Mouse (Mus musculus) gastrocnemius, postnatal 36 days (tissue): ENCODE data around the gene Scrn2. TPM values are rescaled to one million over a fixed set of nuclear protein-coding genes. Genes with fewer than 3 reads are reported as not detected.

Experiments used
- DNase-seq, 2 experiments: peaks; one replicate each; pipeline ENCODE4 v3.0.0; 2022
- intact Hi-C: fragments of 180-260 bp; cut with DNase I; formaldehyde crosslinking; loops from one replicate; pipeline ENCODE4 v1.15.1; 2025
- long read RNA-seq, 2 experiments: library from polyadenylated mRNA; stranded (forward); transcript quantifications; one replicate each; pipeline ENCODE4 v2.0.0; 2021
- total RNA-seq, 2 experiments: library from RNA; stranded (reverse); gene quantifications; 2 replicates each; pipeline ENCODE4 v1.2.3; 2021

The Scrn2 gene
- 1 to 10 TPM; 9.6 to 9.8 TPM for total RNA-seq
- long read RNA-seq, experiment 1, transcript Scrn2-201 (8 exons, 1,530 nt) = major isoform, 11 of 14 reads
- long read RNA-seq, experiment 1, partial matches to known transcripts = 1 of 14 reads
- long read RNA-seq, experiment 1, other reads (novel, unspliced or antisense) = 2 of 14 reads
- long read RNA-seq, experiment 2, transcript Scrn2-201 (8 exons, 1,530 nt) = major isoform, 24 of 29 reads
- long read RNA-seq, experiment 2, partial matches to known transcripts = 3 of 29 reads
- long read RNA-seq, experiment 2, other reads (novel, unspliced or antisense) = 1 of 29 reads

DNA sequence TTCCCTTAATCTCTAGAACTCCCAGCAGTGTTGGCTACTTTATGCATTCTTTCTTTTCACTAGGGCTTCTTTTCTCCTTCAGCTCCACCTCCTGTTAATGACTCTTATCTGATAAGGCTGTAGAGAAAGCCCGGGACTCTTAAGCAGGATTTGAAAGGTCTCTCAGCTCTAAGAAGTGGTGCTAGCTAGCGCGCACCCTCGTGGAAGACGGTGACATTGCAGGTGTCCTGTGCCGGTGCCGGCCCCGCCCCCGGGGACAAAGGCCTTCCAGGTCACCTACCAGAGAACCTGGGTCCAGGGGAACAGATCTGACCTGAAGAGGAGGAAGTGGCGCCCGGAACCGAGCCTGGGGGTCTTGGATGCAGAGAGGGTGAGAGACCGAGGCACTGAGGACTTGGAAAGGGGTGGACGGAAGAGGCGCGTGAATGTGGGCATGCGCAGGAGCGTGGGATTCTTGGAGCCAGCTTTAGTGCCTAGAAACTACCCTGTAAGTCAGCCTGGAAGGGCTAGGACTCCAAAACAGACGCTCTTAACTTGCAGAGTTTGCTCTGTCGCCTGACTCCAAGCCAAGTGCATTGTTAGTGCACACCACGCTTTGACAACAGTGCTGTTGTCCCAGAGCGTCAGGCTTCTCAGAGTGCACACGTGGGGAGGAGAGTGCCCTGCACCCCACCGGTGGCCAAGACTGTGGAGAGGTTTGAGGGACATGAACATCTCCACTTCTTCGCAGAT, at the start of gene Scrn2:
Scrn2 (plus strand) TSS at position 253 of the 732 bp plus-strand sequence.
- intact Hi-C loops = no loop called here
- DNase-seq = peak; percentile 69 to 84

DNA sequence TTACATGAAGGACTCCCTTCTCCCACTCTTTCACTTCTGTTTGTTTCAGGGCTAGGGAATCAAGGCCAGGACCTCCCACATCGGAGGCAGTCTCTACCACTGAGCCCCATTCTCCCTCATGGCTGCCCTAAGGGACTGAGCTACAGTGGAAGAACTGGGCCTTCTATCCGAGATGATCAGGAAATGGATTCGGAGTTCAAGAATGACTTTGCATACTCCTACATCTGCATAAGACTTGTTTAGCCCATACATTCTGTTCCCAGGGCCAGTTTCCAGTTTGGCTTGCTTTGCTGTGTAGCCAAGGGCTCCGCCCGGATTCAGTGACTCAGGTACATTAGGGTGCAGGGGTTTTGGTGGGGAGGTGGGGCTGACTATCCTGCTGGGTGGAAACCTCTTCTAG, 49.7 kb upstream of the Scrn2 start:
- intact Hi-C loops = loop anchor here (5.0 kb wide), 1 partner anchor 102 kb away; no protein-coding TSS in a partner anchor
- DNase-seq = no peak

DNA sequence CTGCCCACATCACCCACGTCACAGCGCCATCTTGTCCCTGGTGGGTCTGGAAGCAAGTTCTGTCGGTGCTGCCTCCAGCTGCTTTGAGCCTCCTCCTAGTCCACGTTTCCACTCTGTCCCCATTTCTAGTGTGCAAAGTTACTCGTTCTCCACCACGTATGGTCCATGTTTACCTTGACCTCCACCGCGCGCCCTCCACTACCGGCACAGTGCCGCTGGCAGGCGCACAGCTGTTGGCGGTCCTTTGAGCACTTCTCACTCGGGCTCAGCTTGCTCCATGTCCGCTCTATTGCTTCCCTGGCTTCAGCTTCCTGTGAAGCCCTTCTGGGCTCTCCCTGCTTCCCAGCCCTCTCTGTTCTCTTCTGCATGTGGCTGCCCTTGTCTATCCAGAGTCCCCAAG, 48.3 kb upstream of the Scrn2 start:
- intact Hi-C loops = loop anchor here (1.0 to 5.0 kb wide), 2 partner anchors 41 to 101 kb away; no protein-coding TSS in a partner anchor
- no peak for DNase-seq

- intact Hi-C loops = loop anchor here (5.0 kb wide), 1 partner anchor 100 kb away; no protein-coding TSS in a partner anchor
- peak; percentile 67 to 76 for DNase-seq
Observed at GRCm38 (mm10) chr11:96982355-96982754, 47.4 kb upstream of the Scrn2 start.

DNA sequence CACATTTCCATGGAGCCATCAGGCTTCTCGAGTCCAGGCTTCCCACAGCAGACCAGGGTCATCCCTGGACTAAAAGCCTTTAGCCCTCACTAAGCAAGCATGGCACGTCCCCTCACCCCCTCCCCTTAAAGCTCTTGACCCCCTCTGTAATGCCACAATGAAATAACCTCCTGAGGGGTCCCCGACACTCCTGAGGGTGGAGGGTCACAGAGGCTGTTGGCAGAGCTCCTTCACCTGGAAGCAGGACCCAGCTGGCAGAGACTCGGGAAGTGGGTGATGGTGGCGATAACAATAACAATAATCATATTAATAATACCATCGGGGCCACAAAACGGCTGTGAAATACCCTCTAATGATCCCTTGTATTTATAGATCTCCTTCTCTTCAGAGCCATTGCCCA, 46.9 kb upstream of the Scrn2 start, which contains the start of gene Sp2:
Sp2 (minus strand) TSS at position 101 of the 400 bp plus-strand sequence.
- intact Hi-C loops = loop anchor here (5.0 kb wide), 1 partner anchor 99 kb away; no protein-coding TSS in a partner anchor
- no peak for DNase-seq

DNA sequence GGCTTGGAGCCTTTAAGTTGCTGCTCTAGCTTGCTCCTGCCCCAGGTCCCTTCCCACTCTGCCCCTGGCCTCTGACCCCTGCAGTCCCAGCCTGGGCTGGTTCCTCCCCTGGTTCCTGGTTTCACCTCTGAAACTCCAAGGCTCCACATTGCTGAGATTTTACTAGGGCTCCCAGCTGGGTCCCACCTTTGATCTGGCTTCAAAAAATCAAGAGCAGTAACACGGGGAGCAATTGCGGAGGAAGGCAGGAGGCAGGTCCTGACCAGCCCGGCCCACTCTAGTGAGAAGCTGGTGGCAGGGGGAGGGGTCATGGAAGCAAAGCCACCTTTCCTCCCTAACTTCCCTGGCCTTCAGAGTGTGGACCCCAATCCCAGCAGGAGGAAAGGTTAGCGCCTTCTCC, 44.8 kb upstream of the Scrn2 start:
- intact Hi-C loops = loop anchor here (5.0 kb wide), 1 partner anchor 97 kb away; no protein-coding TSS in a partner anchor
- no peak for DNase-seq

- no peak for DNase-seq
- intact Hi-C loops = no loop called here
Observed at GRCm38 (mm10) chr11:96986463-96986862, 43.3 kb upstream of the Scrn2 start.

GRCm38 (mm10) chr11:96987873-96988655, 41.7 kb upstream of the Scrn2 start:
- no peak for DNase-seq
- intact Hi-C loops = no loop called here

DNA sequence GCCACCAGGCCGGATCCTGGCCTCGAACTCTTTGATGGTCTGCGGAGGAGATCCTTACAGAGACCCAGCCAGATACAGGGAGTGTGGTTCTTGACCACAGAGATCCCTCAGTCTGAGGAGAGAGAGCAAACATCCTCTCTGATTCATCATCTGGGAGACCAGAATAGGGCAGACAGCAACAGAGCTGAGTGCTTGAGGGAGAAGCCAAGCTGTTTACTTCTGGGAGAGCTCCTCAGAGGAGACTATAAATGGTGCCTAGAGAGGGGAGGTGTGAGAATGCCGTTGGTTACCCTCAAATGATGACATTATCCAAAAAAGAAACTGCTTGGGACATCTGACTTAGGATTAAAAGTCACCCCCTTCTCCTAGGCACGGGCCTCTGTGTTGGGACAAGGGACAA, 38.2 kb upstream of the Scrn2 start:
- intact Hi-C loops = no loop called here
- DNase-seq = no peak

GRCm38 (mm10) chr11:96992722-96993311, 36.9 kb upstream of the Scrn2 start:
- intact Hi-C loops = no loop called here
- no peak for DNase-seq

DNA sequence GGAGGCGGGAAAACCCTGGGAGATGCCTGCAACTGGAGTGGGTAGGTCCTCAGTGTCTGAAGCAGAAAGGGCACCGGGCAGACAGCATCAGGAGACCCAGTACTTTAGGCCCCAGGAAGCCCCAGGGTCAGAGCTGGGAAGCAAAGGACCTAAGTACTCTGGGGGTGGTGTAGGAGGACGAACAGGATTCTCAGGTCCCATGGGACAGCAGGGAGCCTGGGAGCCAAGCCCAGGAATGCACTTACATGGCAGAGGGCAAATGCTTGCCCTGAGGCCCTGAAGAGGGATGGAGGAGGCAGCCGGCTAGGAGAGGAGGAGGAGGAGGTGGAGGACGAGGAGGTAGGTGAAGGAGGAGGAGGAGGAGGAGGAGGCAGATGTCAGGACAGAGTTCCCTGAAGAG, 34.7 kb upstream of the Scrn2 start:
- intact Hi-C loops = no loop called here
- DNase-seq = no peak

DNA sequence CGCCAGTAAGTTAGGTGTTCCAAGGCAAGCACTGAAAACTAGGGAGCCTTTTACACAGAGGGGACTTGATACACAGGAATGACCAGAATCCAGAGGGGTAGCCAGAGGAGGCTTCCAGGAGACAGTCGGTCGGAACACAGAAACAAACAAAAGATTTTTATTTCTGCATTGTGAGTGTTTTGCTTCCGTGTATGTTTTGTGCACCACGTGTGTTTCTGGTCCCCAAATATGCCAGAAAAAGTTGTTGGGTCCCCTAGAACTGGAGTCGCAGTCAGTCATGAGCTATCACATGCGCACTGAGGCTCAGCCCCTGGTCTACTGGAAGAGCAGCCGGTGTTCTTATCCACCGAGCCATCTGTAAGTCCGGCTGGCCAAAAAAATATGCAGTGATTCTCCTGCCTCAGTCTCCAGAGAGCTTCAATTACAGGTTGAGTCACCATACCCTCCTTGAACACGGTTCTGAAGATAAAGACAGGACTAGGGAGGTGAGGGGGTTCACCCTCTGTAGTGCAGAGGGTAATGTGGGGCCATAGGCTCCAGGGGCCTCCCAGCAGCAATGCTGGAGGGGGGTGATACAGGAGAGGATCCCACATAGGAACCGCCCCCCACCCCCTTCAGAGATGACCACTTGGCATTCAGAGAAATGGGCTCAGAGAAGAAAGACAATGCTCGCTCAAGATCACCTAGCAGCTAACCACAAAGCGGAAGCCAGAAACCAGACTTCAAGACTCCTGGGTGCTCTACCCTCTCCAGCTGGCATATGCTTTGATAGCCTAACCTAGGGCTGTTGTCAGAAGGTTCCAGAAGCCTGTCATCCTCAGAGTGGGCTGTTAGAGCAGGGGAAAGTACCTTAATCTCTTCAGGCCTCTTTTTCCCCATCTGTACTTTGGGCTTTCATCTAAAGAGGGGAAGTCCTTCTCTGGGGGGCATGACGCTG, 33.6 kb upstream of the Scrn2 start:
- intact Hi-C loops = no loop called here
- no peak for DNase-seq

DNA sequence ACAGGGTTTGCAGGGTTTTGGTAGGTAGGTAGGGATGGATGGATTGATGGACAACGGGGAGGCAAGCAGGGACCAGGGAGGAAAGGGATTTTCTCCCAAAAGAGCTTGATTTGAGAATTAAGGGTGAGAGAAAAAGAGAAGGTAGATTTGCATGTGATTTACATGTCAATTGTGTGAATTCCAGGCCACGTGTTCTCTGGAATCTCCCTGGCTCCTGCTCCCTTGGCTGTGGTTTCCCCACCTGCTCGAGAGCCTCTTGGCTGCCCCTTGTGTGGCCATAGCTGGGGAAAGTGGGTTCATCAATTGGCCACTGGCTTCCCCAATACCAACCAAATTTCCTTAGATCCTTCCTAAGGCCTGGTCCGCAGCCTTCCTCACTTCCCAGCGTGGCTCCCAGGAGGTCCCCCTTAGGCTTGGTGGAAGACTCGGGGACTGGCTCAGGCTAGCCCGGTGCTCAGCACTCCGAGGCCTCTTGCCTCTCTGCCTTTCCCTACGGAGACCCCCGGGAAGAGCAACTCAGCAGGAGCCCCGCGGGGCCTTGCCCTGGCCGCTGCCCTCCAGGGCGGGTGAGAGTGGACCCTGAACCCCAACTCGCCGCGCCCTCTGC, 32.9 kb upstream of the Scrn2 start:
- intact Hi-C loops = no loop called here
- DNase-seq = no peak

DNA sequence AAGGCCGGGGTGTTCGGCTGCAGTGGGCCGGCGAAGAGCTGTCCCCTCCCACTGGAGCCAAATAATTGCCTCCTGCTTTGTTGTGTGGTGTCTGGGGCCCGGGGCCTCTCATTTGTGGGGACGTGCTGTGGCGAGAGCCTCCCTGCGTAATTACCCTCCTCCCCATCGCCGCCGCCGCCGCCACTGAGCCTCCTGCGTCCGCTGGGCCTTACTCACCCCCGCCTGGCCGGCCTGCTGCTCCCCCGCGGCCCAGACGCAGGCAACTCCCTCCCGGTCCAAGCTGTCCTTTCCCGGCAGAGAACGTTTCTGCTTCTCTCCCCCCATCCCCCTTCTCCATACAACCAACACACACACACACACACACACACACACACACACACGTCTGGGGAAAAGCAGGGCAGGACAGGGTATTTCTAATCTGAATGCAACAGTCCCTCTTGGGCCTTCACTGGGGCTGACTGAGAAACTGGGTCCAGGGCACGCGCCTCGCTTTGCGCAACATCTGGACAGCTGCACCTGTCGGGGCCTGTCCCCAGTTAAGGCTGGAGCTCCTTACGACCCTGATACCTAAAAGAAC, 32.3 kb upstream of the Scrn2 start:
- DNase-seq = peak in 1 of 2 experiments; percentile 39
- intact Hi-C loops = no loop called here

GRCm38 (mm10) chr11:97003170-97003569, 26.6 kb upstream of the Scrn2 start:
- DNase-seq = no peak
- intact Hi-C loops = no loop called here

- intact Hi-C loops = no loop called here
- no peak for DNase-seq
Observed at GRCm38 (mm10) chr11:97007093-97007794, 22.5 kb upstream of the Scrn2 start.

DNA sequence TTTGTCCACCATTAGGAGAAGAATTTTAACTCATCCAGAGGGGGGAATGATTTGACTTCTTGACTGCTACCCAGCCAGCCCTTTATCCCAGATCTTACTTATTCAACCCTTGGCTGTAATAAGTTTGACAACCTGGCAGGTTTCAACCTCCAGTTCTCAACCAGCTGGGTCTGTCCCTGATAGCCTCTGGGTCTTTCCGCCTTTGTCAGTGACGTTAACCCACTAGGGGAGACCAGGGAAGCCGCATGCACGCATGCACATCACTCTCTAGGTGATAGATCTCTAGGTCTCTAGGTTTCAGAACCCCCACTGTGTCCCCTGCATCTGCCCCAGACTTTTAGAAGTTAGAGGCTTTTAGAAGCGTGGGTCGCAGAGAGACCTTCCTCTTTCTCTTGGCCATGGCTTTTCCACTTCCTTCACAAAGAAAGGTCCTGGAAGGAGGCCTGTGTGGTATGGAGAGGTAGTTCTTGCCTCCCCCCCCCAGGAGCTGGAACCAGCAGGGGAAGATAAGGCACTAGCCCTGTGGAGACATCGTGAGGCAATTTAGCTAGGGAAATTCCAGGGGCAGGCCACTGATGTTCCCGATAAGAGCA, 20.4 kb upstream of the Scrn2 start:
- no peak for DNase-seq
- intact Hi-C loops = no loop called here
